Mouse (Mus musculus) naive thymus-derived CD4-positive, alpha-beta T cell, adult 2 months (primary cell): ENCODE measurements at regions not wholly inside any gene's neighbourhood (a gene's known extent, or its start where the extent isn't known, plus 50 kb on each side); places are given as distances from the start of the nearest gene placed in this dataset.

Source experiments
- DNase-seq: peaks from one replicate; pipeline ENCODE4 v3.0.0-alpha.2; 2011; ENCODE audit warnings: low read depth

- no peak for DNase-seq
These were observed 273.3 kb upstream of the Irx2 start for GRCm38 (mm10) chr13:72355297-72355696.

DNA sequence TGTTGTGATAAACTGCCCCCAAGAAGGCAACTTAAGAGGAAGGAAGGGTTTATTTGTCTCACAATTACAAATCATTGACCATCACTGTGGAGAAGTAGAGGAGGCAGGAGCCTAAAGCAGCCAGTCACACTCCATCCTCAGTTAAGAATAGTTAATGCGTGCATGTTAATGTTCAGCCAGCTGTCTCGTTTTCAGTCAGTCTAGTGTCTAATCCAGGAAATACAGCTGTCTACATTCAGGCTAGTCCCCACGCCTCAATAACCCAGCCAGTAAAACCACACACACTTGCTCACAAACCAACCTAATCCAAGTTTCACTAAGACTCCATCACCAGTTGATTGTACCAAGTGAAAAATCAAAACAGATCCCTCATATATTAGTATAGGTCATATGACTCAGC, 272.8 kb upstream of the Irx2 start:
- DNase-seq = no peak

DNA sequence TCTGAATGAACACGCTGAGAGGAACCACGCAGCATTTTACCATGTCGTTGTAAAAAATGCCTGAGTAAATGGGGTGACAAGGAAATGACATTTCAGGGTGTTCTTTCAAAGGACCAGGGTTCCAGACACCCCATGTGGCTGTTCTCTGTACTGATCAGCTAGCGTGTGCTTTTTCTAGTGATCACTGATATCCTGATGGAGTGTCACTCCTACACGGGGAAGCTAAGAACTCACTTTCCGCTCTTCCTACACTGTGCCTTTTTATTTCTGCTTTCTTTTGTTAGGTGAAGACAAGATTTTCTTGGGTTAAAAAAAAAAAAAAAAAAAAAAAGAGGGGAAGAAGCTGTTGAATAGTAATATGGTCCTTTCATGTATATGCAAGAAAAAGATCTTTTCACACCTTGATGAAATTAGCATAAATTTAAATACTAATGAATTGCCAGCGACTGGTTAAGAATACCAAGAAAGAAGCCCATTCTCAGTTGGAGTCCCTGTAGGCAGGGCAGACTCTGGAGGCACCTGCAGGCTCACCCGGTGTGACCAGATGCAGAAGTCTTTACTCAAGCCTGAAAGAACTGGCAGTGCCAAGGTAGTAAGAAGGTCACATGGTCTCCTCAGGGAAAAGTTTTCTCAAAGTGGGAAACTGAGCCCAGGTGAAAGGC, 270.2 kb upstream of the Irx2 start:
- DNase-seq = no peak

DNA sequence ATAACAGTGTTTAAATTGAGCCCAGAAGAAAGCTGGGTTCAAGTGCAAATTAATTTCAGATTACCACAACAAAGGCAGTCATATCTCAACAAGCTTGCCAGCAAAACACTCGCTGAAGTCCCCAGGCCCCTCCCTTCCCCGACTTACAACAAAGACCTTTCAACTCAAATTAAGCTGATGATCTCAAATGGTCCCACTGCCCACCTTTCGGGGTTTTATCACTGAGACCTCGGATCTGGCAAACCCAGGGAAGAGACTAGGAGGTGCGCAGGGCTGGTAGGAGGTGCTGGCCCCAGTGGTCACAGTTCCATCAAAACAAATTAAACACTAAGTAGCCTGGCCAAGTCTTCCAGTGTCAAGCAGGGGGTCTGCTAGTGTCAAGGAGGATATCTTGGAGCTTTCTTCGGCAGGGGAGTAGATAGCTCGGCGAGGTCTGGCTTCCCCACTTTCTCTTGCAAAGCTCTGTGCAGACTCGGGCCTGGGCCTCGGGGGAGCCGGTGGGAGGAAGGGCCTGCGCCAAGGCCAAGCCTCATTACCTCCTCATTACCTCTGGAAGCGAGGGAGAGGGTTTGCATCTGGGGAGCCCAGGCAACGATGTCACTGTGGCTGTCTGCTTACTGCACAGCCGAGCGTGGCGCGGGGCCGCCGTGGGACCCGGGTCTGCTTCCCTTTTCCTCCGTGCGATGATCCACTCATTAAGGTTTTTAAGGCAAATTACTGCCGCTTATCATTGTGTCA, 262.9 kb upstream of the Irx2 start:
- no peak for DNase-seq

DNA sequence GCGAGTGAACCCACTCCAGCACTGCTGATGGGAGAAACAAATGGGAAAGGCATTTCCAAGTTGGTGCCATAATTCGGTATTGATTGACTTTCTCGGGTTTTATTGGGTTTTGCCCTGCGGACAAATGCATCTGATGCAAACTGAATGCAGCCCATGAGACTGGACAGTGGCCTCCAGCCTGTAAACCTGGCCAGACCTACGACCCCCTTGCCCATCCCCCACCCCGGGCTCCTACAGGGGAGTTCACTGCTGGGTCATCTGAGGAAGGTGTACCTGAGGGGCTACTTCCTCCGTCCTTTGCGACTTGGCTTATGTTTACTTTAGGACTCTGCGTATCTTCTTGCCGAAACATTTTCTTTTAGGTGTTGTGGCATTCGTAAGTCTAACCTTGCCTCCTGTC, 262.3 kb upstream of the Irx2 start:
- DNase-seq = no peak

DNA sequence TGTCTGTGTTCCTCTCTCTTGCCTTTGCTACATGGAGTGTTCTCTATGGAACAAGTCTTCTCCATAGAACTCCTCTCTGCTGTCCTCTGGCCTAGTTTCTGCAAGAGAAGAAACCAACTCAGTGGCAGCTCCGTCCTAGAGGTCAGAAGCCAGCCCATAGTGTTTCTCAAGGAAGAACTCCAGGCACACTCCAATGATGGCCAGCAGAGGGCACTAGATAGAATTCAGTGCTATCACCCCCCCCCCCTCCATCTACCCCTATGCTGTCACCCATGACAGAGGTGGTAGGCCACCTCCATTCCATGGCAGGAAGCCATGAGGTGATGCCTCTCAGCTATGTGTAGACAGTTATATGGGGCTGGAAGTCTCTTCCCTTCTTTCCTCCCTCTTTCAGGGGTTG, 258.5 kb upstream of the Irx2 start:
- no peak for DNase-seq

DNA sequence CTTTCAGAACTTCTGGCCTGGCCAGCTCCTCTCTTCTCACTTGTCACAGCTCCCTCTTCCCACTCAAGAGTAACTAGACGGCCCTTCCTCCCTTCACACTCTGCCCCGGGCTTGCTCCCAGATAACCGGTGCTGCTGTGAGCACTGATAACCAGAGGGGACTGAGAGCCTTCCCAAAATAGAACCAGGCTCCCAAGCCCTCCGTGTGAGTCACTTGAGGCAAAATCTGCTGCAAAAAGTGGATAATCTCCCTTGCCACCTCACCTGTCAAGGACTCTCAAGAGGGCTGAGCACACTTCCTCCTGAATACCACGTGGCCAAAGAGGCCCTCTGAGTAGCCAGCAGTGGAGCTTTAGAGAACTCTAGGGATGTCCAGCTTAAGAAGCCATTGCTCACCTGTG, 257.6 kb upstream of the Irx2 start:
- no peak for DNase-seq

- no peak for DNase-seq
These were observed 235.3 kb upstream of the Irx2 start for GRCm38 (mm10) chr13:72393366-72393765.

GRCm38 (mm10) chr13:72400677-72401076, 227.9 kb upstream of the Irx2 start:
- no peak for DNase-seq

- no peak for DNase-seq
These were observed 219.2 kb upstream of the Irx2 start for GRCm38 (mm10) chr13:72409238-72409965.

DNA sequence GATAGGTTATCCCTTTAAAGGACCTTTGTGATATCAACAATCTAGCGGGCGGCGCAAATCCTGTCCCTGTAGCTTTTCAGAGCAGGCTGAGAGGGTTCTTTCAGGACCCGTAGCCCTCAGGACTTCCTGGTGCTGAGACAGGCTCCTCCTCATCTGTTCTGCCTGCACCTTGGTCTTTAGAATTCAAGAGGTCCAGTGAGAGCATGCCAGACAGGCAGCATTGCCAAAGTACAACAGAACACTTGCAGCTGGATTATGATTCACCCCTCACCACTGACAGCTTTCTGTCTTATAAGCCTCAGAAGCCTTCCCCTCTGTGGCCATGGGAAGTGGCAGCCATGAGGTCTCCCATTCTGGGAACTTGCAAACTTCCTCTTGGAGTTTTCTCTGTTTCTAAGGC, 216.0 kb upstream of the Irx2 start:
- DNase-seq = no peak

GRCm38 (mm10) chr13:72416981-72417380, 211.6 kb upstream of the Irx2 start:
- no peak for DNase-seq

DNA sequence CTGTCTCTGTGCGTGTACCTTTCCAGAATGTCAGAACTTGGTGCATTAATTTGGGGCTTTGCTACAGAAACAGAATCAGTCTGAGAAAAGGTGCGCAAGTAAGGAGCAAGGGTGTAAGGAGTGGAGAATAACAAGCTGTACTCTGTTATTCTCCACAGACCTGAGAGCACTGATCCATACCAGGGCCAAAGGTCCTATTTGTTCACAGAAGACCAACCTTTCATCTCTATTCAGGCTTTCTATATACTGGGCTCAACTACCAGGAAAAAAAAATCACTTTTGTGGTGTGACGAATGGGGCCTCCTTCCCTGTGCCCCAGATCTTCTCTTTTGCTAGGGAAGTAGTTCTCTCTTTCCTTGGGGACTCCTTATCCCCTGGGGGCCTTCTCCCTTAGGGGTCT, 210.8 kb upstream of the Irx2 start:
- no peak for DNase-seq

GRCm38 (mm10) chr13:72418285-72418684, 210.3 kb upstream of the Irx2 start:
- DNase-seq = no peak

GRCm38 (mm10) chr13:72419532-72419931, 209.1 kb upstream of the Irx2 start:
- no peak for DNase-seq

- DNase-seq = no peak
These were observed 202.7 kb upstream of the Irx2 start for GRCm38 (mm10) chr13:72425917-72426316.

DNA sequence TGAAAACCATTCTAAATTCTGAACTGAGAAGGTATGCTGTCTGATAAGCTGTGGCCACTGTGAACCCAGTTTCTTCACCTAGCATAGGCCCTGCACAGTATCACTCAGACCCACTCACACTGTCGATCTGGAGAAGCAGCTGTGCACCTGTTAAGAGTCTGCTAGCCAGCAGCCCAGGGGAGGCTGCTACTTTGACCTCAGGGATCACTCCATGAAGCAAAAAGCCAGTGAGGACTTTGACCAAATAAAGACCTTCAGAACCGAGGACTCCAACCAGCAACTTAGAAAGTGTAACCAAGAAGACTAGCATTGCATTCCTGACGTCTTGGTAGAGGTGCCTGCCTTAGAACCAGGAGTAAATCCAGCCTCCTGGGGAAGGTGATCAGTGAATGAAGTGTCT, 183.3 kb upstream of the Irx2 start:
- no peak for DNase-seq

DNA sequence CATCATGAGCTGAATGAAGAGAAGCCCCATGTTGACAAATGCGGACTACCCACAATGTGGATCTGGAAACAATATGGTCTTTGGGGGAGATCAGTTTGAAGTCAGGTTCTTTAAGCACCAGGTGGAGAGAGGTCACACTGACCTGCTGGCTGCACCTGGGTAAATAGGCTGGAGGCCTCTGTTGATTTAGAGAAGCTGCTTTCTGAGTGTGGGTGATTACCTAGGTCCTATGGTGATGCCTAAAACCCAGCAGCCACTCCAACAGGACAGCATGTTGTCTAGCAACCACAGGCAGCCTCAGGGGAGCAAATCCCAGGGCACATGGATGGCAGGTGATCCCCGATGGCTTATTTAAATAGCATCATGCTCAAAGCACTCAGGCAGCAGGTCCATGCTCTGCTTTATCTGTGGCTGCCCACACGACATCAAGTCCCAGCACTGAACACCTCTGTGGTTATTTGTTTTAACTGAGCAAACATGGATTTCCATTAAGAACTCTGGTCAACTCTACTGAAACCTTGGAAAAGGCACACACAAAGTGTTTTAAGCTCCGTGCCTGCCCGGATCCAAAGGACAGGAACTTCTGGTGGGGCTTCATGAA, 180.1 kb upstream of the Irx2 start:
- DNase-seq = no peak

GRCm38 (mm10) chr13:72495353-72495752, 133.3 kb upstream of the Irx2 start:
- no peak for DNase-seq

DNA sequence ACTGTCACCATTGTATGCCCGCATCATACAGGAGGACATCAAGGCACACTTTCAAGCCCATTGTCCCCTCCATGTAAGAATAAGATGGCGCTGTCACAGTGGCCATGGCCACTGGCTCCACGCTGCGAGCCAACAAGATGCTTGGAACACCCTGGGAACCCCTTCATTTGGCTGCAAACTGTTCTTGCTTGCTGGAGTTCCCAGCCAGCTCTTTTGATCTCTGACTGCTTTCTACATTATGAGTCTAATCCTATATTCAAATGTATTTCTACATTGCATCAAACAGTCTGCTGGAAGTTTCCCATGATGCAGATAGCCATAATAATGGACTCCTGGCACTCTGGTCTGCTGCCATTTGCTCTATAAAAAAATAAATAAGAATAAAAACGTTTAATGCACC, 131.6 kb upstream of the Irx2 start:
- DNase-seq = no peak

DNA sequence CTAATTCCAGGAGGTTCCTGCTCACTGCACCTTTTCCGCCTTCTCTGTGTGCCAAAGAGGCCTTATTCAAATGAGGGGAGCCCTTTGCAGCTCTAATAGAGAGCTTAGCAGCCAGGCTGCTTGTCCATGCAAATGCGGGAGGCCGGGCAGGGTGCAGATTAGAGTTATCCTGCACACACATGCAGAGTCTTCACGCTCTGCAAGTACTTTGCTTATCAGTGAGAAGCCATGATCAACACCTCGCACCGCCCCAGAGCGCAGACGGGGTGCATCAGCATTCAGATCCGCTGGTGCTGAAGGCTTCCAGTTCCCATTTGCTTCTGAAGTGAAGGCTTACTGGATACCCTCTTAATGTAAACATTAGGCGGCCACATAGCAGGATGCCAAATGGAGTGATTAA, 131.1 kb upstream of the Irx2 start:
- DNase-seq = no peak

DNA sequence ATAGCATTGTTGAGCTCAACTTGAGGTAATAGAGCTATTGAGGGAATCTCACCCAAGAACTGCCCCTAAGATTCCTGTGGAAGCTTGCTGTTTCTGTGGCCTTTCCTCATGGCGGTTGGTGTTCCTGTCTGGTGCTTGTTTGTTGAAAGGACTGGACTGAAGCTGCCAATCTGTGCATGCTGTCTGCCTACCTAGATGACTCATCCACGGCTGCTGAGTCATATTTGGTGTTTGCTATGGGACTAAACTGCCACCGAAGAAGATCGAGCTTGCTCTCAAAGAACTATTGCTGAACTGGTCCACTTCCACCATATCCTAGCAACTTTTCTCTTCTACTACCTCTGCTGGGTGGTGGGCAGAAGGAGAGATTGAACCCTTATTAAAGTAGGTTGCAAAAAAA, 122.7 kb upstream of the Irx2 start:
- no peak for DNase-seq

- no peak for DNase-seq
These were observed 90.0 kb upstream of the Irx2 start for GRCm38 (mm10) chr13:72538633-72539032.
